Mouse (Mus musculus) testis, adult 2 months (tissue): ENCODE results near the gene L3mbtl3.

Source experiments
- CTCF ChIP-seq: fragments of 200-500 bp; IDR thresholded peaks from 2 replicates; pipeline ENCODE4 v1.5.1; 2012; ENCODE audit warnings: low read depth, mild to moderate bottlenecking, inconsistent platforms, low read length, moderate library complexity; ENCODE audit not compliant: control insufficient read depth, insufficient read depth, insufficient replicate concordance
- POLR2A ChIP-seq: fragments of 200-500 bp; IDR thresholded peaks from 2 replicates; pipeline ENCODE4 v1.6.1; 2012; ENCODE audit warnings: low read depth, mild to moderate bottlenecking, inconsistent platforms, low read length, moderate library complexity; ENCODE audit not compliant: control insufficient read depth

- no peak for TF ChIP-seq POLR2A
- TF ChIP-seq CTCF: no peak
These were observed 46.9 kb downstream of the L3mbtl3 start for GRCm38 (mm10) chr10:26328843-26329242.
